8 mouse cellular contexts compared by ENCODE assay signal in genomic region chr4:117133366-117133796, GRCm38 (mm10). TPM values are rescaled to one million over a fixed set of nuclear protein-coding genes. Genes with fewer than 3 reads are reported as not detected.
DNase-seq lines count a peak whose midpoint lies in the region; ATAC-seq and TF ChIP-seq lines count a peak whose summit lies in the region.

No protein-coding gene starts in this region.

- intact Hi-C loops in left cerebral cortex, postnatal 10 days (cut with DNase I), result loop anchor here (10.0 kb wide), 1 partner anchor 309 kb away; the partner anchor contains the start of gene Hpdl

- H3K27me3 ChIP-seq in kidney, embryonic 16.5 days (ENCODE audit: insufficient read depth, low read length), result peaks cover 15% of the 10 kb centered on the region
- H3K27me3 ChIP-seq in heart, postnatal 0 days (ENCODE audit: control insufficient read depth, insufficient read depth, low read length), result peaks cover 9% of the 10 kb centered on the region; the same call in 1 of the 2 replicates
- H3K27me3 ChIP-seq in megakaryocyte, embryonic 14.5 days (replicated peaks), result no peaks in the 10 kb centered on the region

- no peak for TF ChIP-seq CTCF in heart, postnatal 0 days (IDR thresholded peaks at IDR 0.05; ENCODE audit: low read depth)

- peak overlapping the region; percentile 87 for H3K9ac ChIP-seq in kidney, embryonic 16.5 days (replicated peaks; ENCODE audit: low read length)
- peak overlapping the region; percentile 61 for H3K9ac ChIP-seq in heart, postnatal 0 days (replicated peaks; ENCODE audit: low read depth, low read length)

- ATAC-seq in kidney, embryonic 16.5 days (ENCODE audit: low FRiP score, low TSS enrichment), result peak; percentile 10; the same call in 1 of the 2 replicates
- ATAC-seq in heart, postnatal 0 days (ENCODE audit: insufficient read depth, low read depth), result peak; percentile 25
- no peak for ATAC-seq in activated CD4-positive, CD25-positive, alpha-beta regulatory T cell, adult 4 months

- DNase-seq in kidney, postnatal 10 days, result no peak
- peak; percentile 39 for DNase-seq in ZHBTc4 (ENCODE audit: low read depth, low spot score)
- DNase-seq in heart, postnatal 0 days (ENCODE audit: low spot score), result no peak
- no peak for DNase-seq in natural killer cell, adult 2 months (ENCODE audit: low spot score in 2 of 2)
- no peak for DNase-seq in left cerebral cortex, postnatal 10 days (ENCODE audit: extremely low spot score in 1 of 2, low spot score in 2 of 2)

- peak overlapping the region; percentile 98 for H3K4me2 ChIP-seq in kidney, embryonic 16.5 days (replicated peaks; ENCODE audit: low read depth, low read length)
- H3K4me2 ChIP-seq in heart, postnatal 0 days (ENCODE audit: low read depth, low read length), result peak overlapping the region; percentile 78

- H3K27ac ChIP-seq in kidney, embryonic 16.5 days (ENCODE audit: low read length), result no peak overlapping the region
- H3K27ac ChIP-seq in heart, postnatal 0 days (ENCODE audit: low read depth), result peak overlapping the region; percentile 7; the same call in 1 of the 2 replicates

- no peaks in the 10 kb centered on the region for H3K9me3 ChIP-seq in kidney, embryonic 16.5 days (ENCODE audit: low read length)
- H3K9me3 ChIP-seq in heart, postnatal 0 days (replicated peaks; ENCODE audit: control insufficient read depth, low read length), result no peaks in the 10 kb centered on the region
- no peaks in the 10 kb centered on the region for H3K9me3 ChIP-seq in megakaryocyte, embryonic 14.5 days

- no peak for TF ChIP-seq EP300 in heart, postnatal 0 days (IDR thresholded peaks at IDR 0.05; ENCODE audit: low read depth)

- peak overlapping the region; percentile 77 for H3K4me3 ChIP-seq in kidney, embryonic 16.5 days (ENCODE audit: low read length)
- H3K4me3 ChIP-seq in heart, postnatal 0 days (ENCODE audit: low read depth, low read length), result peak overlapping the region; percentile 70
- peak overlapping the region; percentile 96 for H3K4me3 ChIP-seq in megakaryocyte, embryonic 14.5 days (replicated peaks)

- peaks cover 15% of the 10 kb centered on the region for H3K4me1 ChIP-seq in kidney, embryonic 16.5 days (ENCODE audit: insufficient read depth, low read length)
- H3K4me1 ChIP-seq in heart, postnatal 0 days (ENCODE audit: control insufficient read depth, insufficient read depth), result 0 out of 2 replicates have a peak, but pooled peaks cover 4% of the 10 kb centered on the region
- H3K4me1 ChIP-seq in megakaryocyte, embryonic 14.5 days, result peaks cover 81% of the 10 kb centered on the region

- WGBS in kidney, embryonic 16.5 days, result under 1% methylated on average over 42 of the region's 42 CpGs
- WGBS in heart, postnatal 0 days, result 0% methylated on average over 38 of the region's 42 CpGs

- peaks cover 4% of the 10 kb centered on the region; the same call in 1 of the 2 replicates for H3K36me3 ChIP-seq in kidney, embryonic 16.5 days (ENCODE audit: insufficient read depth, low read length)
- 0 out of 2 replicates have a peak, but pooled peaks cover 5% of the 10 kb centered on the region for H3K36me3 ChIP-seq in heart, postnatal 0 days (replicated peaks; ENCODE audit: control insufficient read depth, insufficient read depth, low read length)
- H3K36me3 ChIP-seq in megakaryocyte, embryonic 14.5 days (replicated peaks; ENCODE audit: low read length), result peaks cover 45% of the 10 kb centered on the region

RNA-seq across cellular contexts. Expression of gene Plk3, which starts 0.4 kb away (rescaled TPM):
- 3.1 and 3.7 TPM in 2 replicates for polyA plus RNA-seq in kidney, embryonic 16.5 days (2015; fragmentation: Nextera tagmentation; extraction: Ambion mirVana)
- 1.6 and 4.0 TPM in 2 replicates for total RNA-seq in heart, postnatal 0 days (2014; rRNA removed; ENCODE audit: low replicate concordance)
- polyA plus RNA-seq in heart, postnatal 0 days (2015; fragmentation: Nextera tagmentation; extraction: Ambion mirVana), result 1.6 and 1.9 TPM in 2 replicates
- polyA plus RNA-seq in megakaryocyte, embryonic 14.5 days (2012; ENCODE audit: insufficient read depth, low replicate concordance), result 13.2 and 16.0 TPM in 2 replicates
- 10 to 100 TPM; 10.6 to 14.6 TPM for polyA plus RNA-seq in activated CD4-positive, CD25-positive, alpha-beta regulatory T cell, adult 4 months (2017; shearing (Covaris generic))
- 10 to 100 TPM; 17.7 to 19.9 TPM for total RNA-seq in left cerebral cortex, postnatal 10 days (2021)

RNA-seq across cellular contexts. Expression of gene Tctex1d4, which starts 6.8 kb away (rescaled TPM):
- not detected in 2 replicates for polyA plus RNA-seq in kidney, embryonic 16.5 days (2015; fragmentation: Nextera tagmentation; extraction: Ambion mirVana)
- total RNA-seq in heart, postnatal 0 days (2014; rRNA removed; ENCODE audit: low replicate concordance), result not detected in 2 replicates
- polyA plus RNA-seq in heart, postnatal 0 days (2015; fragmentation: Nextera tagmentation; extraction: Ambion mirVana), result 1.3 TPM in 1 of 2 replicates, not detected in the other
- 12.1 TPM in 1 of 2 replicates, not detected in the other for polyA plus RNA-seq in megakaryocyte, embryonic 14.5 days (2012; ENCODE audit: insufficient read depth, low replicate concordance)
- 1 to 10 TPM; 1.7 to 3.5 TPM for polyA plus RNA-seq in activated CD4-positive, CD25-positive, alpha-beta regulatory T cell, adult 4 months (2017; shearing (Covaris generic))
- under 1 TPM in 1 of 2 experiments, not detected in 1; 0.47 TPM for total RNA-seq in left cerebral cortex, postnatal 10 days (2021)

RNA-seq across cellular contexts. Expression of gene Btbd19, which starts 7.9 kb away (rescaled TPM):
- polyA plus RNA-seq in kidney, embryonic 16.5 days (2015; fragmentation: Nextera tagmentation; extraction: Ambion mirVana), result 5.1 and 5.3 TPM in 2 replicates
- 7.4 and 8.6 TPM in 2 replicates for total RNA-seq in heart, postnatal 0 days (2014; rRNA removed; ENCODE audit: low replicate concordance)
- polyA plus RNA-seq in heart, postnatal 0 days (2015; fragmentation: Nextera tagmentation; extraction: Ambion mirVana), result 2.7 and 2.8 TPM in 2 replicates
- polyA plus RNA-seq in megakaryocyte, embryonic 14.5 days (2012; ENCODE audit: insufficient read depth, low replicate concordance), result 12.4 and 46.5 TPM in 2 replicates
- 10 to 100 TPM; 22.7 to 24.1 TPM for polyA plus RNA-seq in activated CD4-positive, CD25-positive, alpha-beta regulatory T cell, adult 4 months (2017; shearing (Covaris generic))
- 10 to 100 TPM; 11.9 to 12.0 TPM for total RNA-seq in left cerebral cortex, postnatal 10 days (2021)

RNA-seq across cellular contexts. Expression of gene Rps8, which starts 22.7 kb away (rescaled TPM):
- polyA plus RNA-seq in kidney, embryonic 16.5 days (2015; fragmentation: Nextera tagmentation; extraction: Ambion mirVana), result 746 and 795 TPM in 2 replicates
- total RNA-seq in heart, postnatal 0 days (2014; rRNA removed; ENCODE audit: low replicate concordance), result 638 and 752 TPM in 2 replicates
- polyA plus RNA-seq in heart, postnatal 0 days (2015; fragmentation: Nextera tagmentation; extraction: Ambion mirVana), result 456 and 475 TPM in 2 replicates
- polyA plus RNA-seq in megakaryocyte, embryonic 14.5 days (2012; ENCODE audit: insufficient read depth, low replicate concordance), result 358 and 2,282 TPM in 2 replicates
- 100 to 1,000 TPM; 869 to 969 TPM for polyA plus RNA-seq in activated CD4-positive, CD25-positive, alpha-beta regulatory T cell, adult 4 months (2017; shearing (Covaris generic))
- total RNA-seq in left cerebral cortex, postnatal 10 days (2021), result 100 to 1,000 TPM; 554 to 567 TPM

RNA-seq across cellular contexts. Expression of gene Ptch2, which starts 37.5 kb away (rescaled TPM):
- polyA plus RNA-seq in kidney, embryonic 16.5 days (2015; fragmentation: Nextera tagmentation; extraction: Ambion mirVana), result 8.8 and 10.0 TPM in 2 replicates
- 3.2 and 3.6 TPM in 2 replicates for total RNA-seq in heart, postnatal 0 days (2014; rRNA removed; ENCODE audit: low replicate concordance)
- polyA plus RNA-seq in heart, postnatal 0 days (2015; fragmentation: Nextera tagmentation; extraction: Ambion mirVana), result 1.2 and 1.4 TPM in 2 replicates
- 11.8 TPM in 1 of 2 replicates, not detected in the other for polyA plus RNA-seq in megakaryocyte, embryonic 14.5 days (2012; ENCODE audit: insufficient read depth, low replicate concordance)
- not detected for polyA plus RNA-seq in activated CD4-positive, CD25-positive, alpha-beta regulatory T cell, adult 4 months (2017; shearing (Covaris generic))
- 1 to 10 TPM; 2.4 to 3.4 TPM for total RNA-seq in left cerebral cortex, postnatal 10 days (2021)
